Mouse (Mus musculus) embryo, embryonic 9.5 days (tissue): ENCODE results near the gene Tmem258.

ENCODE experiments used
- DNase-seq: peaks from one replicate; pipeline ENCODE4 v3.0.0-alpha.2; 2017; ENCODE audit errors: extremely low spot score

Gene Tmem258

DNA sequence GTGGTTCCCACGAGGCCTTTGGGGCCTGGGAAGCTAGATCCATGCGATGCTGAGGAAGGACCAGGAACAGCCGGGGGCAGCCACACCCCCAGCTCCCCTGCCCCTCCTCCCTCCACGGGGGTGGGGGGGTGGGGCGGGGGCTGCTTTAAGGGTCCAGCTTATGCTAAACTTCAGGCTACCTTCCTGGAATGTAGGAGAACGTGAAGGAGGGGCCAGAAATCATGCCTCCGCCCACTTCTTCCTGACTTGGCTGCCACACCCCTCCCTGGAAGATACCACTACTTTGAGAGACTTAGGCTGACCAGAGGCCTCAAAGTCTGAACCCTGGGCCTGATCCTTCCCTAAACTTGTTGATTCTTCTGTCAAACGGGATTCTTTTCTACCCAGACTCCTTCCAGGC is 18.8 kb downstream of the Tmem258 start:
- peak; percentile 34 for DNase-seq

- no peak for DNase-seq
These were observed 19.7 kb downstream of the Tmem258 start for GRCm38 (mm10) chr19:10223561-10223960.

DNA sequence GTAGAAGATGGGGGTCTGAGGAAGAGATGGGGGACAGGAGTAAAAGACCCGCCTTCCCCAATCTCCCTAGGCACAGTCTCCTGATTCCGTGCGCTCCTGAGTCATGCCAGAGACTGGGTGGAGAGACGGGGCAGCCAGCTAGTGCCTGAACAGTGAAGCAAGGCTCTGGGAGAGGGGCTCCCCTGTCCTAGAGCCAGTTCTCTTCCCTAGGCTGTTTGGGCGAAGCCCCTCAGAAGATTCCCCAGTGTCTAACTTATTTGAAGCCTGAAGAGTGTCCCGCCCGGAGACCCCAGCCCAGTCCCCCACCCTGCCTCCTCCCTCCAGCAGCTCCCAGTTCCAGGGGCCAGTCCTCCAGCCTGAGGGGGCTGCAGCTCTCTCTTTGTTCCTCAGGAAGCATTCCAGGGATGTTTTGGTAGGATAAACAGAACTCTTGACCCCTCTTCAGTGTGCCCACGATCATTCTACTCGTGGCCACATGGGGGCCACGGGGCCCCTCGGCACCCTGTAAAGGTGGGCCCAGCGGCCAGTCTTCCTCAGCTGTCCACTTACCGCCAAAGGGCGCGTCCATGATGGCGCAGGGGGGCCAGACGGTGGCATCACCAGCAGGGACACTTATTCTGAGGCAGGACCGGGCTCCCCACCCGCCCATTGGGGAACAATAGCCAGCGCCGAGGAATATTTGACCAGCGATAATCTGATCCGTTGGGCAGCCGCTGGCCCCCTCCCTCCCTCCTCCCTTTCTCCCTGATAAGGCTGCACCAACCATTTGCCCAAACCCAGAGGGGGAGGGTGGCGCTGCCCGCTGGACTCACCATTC is 21.0 kb downstream of the Tmem258 start:
- DNase-seq = peak; percentile 71

DNA sequence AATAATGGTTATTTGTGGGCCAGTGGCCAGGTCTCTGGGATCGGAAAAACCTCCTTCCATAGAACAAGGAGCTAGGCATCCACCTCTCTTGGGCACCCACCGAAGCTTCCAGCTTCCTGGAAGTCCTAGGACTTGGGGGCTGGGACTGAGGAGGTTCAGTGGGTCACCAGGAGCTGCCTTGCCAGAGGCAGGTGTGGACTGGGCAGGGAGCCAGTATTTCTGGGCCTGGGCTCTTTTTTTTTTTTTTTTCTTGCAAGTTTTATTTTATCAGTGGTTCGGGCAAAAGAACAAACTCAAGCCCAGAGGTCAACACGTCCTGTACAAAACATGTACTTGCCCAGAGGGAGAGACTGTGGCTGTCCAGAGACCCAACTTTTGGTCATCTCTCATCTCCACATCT is 22.0 kb downstream of the Tmem258 start:
- no peak for DNase-seq

- peak; percentile 65 for DNase-seq
These were observed 27.2 kb downstream of the Tmem258 start for GRCm38 (mm10) chr19:10231016-10231415.

DNA sequence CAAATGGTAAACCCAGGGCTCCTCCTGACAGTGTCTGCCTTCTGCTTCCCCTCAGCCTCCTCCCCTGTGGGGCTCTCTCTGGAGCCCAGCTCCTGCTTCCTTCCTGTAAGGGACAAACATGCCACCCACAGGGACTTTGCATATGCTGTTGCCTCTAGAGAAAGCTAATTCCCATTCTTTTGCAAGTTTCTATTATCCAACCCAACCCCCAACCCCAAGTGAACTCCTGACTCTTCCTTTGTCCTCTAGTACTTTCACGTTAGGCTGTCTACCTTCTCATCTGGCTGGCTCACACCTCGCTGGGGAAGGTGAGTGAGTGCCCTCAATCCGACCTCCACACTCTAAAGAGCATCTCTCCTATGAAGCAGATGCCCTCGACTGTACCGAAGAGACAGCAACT is 28.1 kb downstream of the Tmem258 start:
- DNase-seq = no peak

DNA sequence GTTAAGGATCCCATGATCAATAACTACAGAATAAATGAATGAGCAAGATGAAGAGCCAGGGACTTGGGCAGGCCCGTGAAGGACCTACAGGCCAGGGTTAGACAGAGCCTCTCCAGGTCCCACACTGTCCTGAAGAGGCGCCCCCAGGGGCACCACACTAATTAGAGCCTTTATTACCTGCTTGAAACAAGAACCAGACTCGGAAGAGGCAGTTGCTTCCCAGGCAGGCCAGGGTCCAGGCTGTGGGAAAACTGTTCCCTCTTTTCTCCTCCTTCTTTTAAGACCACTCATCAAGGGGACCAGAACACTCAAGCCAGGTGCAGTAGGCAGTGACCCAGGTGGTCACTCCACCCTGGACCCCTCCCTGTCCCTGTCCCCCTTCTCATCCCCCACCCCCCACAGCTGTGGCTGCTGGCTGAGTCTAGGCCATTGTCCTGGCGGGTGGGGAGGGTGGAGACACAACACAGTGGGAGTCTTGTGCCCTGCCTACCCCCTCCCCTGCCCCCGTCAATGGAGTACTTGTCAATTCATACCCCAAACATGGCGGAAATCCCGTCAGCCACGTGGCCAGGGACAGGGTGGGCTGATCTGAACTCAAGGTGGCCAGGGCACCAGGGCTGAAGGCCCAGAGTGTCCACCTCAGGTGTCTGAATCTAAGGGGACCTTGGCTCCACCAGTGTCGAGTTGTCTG is 28.7 kb downstream of the Tmem258 start:
- no peak for DNase-seq

- no peak for DNase-seq
These were observed 32.2 kb downstream of the Tmem258 start for GRCm38 (mm10) chr19:10235784-10236565.

DNA sequence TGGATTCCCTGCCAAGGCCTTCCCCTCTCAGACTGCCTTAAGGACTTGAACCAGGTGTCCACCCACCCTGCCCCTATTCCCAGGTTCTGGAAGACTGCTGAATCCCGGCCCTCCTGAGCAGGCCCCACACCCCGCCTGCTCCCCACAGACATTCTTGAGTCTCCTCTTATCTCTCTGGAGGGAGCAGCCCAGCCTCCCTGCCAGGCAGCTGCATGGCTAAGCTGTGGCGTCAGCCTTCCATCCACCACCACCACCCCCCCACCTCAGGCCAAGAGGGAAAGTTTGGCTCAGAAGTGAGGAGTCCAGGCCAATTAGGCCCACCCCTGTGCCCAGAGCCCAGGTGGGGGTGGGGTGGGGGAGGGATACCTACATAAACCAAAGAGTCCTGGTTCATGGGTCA is 34.7 kb downstream of the Tmem258 start:
- no peak for DNase-seq

- no peak for DNase-seq
These were observed 35.6 kb downstream of the Tmem258 start for GRCm38 (mm10) chr19:10239419-10239818.

DNA sequence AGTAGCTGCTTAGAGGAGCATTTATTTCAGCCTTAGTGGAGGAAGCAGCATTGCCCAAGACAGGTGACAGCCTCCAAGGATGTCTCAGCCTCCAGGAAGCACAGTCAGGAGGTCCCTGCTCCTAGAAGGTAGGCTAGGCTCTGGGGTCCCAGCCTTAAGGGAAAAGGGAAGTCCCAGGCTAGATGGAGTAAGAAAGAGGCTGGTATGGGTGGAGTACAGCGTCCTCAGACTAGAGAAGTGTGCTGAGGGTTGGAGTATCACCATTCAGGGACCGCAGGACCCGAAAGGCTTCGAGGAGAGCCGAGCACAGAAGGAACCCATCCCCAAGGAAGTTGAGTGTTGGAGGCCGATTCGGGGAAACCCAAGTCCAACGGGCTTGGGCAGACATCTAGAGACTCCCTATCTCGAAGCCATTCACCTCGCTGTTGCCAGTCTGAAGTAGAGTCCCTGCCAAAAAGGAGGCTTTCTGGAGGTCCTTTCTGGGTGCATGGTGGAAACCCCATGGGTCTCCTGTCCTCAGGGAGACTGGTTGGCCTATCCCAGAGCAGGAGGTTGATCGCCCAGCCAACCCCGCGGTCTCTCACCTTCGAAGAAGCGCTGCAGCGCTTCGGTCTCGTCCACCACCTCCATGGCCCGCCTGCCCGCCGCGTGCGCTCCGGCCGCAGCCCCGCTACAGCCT is 36.3 kb downstream of the Tmem258 start:
- no peak for DNase-seq

DNA sequence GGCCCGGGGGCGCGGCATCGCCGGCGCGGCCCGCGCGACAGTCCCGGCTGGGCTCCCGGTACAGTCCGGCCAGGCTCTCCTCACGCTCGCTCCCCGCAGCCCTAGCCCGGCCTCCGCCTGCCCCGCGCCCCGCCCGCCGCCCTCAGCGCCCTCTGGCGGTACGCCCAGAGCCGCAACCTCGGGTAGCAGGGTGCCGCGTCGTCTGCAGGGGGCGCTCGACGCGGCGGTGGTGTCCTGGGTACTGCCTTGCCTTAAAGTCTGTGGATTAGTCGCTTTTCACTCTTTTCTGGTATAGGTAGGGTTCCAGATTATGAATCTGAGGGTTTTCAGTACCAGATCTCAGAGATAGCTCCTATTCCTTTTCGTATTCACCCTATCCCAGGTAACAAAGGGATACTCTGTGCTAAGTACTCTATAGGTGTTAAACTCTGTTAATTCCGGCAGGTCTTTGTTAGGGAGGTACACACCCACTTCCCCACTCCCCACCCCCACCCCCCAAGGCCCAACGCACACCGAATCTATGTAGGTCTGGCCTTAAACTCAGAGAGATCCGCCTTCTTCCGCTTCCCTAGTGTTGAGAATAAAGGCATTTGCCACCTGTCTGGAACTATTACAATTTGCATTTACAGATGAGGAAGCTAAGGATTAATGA is 37.0 kb downstream of the Tmem258 start, which contains the start of gene Myrf:
Gene Myrf (minus strand): TSS at position 95 of the 652 bp plus-strand sequence.
- peak; percentile 87 for DNase-seq

GRCm38 (mm10) chr19:10242916-10243315 is 39.1 kb downstream of the Tmem258 start:
- peak; percentile 65 for DNase-seq

DNA sequence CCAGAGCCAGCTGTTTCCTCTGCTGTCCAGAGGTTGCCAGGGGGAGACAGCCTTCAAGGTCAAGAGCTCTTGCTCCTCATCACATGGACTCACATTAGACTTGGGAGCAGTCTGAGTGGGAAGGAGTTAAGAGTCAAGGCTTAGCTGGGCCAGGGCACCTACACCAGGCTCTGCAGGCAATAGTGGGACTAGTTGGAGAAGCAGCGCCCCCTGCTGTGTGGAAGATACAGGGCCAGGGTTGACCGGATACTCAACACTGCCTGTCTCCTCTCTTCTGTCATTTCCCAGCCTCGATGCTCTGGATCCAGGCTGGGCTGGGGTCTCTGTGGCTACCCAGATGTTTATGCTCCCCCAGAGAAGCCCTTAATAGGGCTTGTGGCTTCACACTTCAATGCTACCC is 40.4 kb downstream of the Tmem258 start:
- peak; percentile 71 for DNase-seq

GRCm38 (mm10) chr19:10247165-10247564 is 43.4 kb downstream of the Tmem258 start:
- no peak for DNase-seq

- DNase-seq = no peak
These were observed 44.3 kb downstream of the Tmem258 start for GRCm38 (mm10) chr19:10248128-10248527.
